Mouse (Mus musculus) kidney, postnatal 0 days (tissue): Measurements from ENCODE around the gene Nfkbid. TPM values are rescaled to one million over a fixed set of nuclear protein-coding genes. Genes with fewer than 3 reads are reported as not detected.

Experiments
- ATAC-seq: fragments of 200-750 bp; cut with Nextera tagmentation; replicated peaks from 2 replicates; pipeline ENCODE4 v1.8.0; 2017; ENCODE audit warnings: low read depth, moderate number of reproducible peaks, moderate TSS enrichment, moderate library complexity; ENCODE audit not compliant: low FRiP score
- DNase-seq: peaks from one replicate; pipeline ENCODE4 v3.0.0-alpha.2; 2016; ENCODE audit warnings: low spot score
- H3K27ac ChIP-seq: fragments of 300-500 bp; sonication (generic); 2 replicates; pipeline ENCODE4 v1.5.1; 2014; ENCODE audit warnings: mild to moderate bottlenecking
- H3K27me3 ChIP-seq: fragments of 300-500 bp; sonication (generic); 2 replicates; pipeline ENCODE4 v1.6.1; 2014; ENCODE audit warnings: low read length, mixed read lengths; ENCODE audit not compliant: insufficient read depth
- H3K36me3 ChIP-seq: fragments of 300-500 bp; sonication (generic); 2 replicates; pipeline ENCODE4 v1.6.1; 2014; ENCODE audit warnings: low read length, mixed read lengths; ENCODE audit not compliant: insufficient read depth
- H3K4me1 ChIP-seq: fragments of 300-500 bp; sonication (generic); replicated peaks from 2 replicates; pipeline ENCODE4 v1.6.1; 2014; ENCODE audit warnings: antibody characterized with exemption, low read length, mixed read lengths; ENCODE audit not compliant: insufficient read depth
- H3K4me2 ChIP-seq: fragments of 300-500 bp; sonication (generic); 2 replicates; pipeline ENCODE4 v1.6.1; 2014; ENCODE audit warnings: mild to moderate bottlenecking, low read length, moderate library complexity, mixed read lengths
- H3K4me3 ChIP-seq: fragments of 300-500 bp; sonication (generic); replicated peaks from 2 replicates; pipeline ENCODE4 v1.5.1; 2014; ENCODE audit warnings: low read depth, low read length
- H3K9ac ChIP-seq: fragments of 300-500 bp; sonication (generic); 2 replicates; pipeline ENCODE4 v1.6.1; 2014; ENCODE audit warnings: low read depth, low read length
- H3K9me3 ChIP-seq: fragments of 300-500 bp; sonication (generic); replicated peaks from 2 replicates; pipeline ENCODE4 v1.6.1; 2016; ENCODE audit warnings: low read length, inconsistent platforms, mixed read lengths
- CTCF ChIP-seq: IDR thresholded peaks from 2 replicates; pipeline ENCODE4 v1.5.1; 2016; ENCODE audit warnings: antibody characterized with exemption, low read depth, mild to moderate bottlenecking, moderate library complexity
- WGBS: fragments of 180-500 bp; shearing (Covaris S2); extraction: QIAGEN DNeasy Blood & Tissue Kit; methylation state at CpG from one replicate; pipeline ENCODE4 v1.1.7; 2014; 5-methylcytosine and 5-hydroxymethylcytosine counted together
- polyA plus RNA-seq: library from polyadenylated mRNA; unstranded; fragments of >200 nt; fragmentation: Nextera tagmentation; extraction: Ambion mirVana; gene quantifications from 2 replicates; pipeline ENCODE4 v1.2.1, GENCODE M21; 2015

Nfkbid gene
- polyA plus RNA-seq, 1 experiment from 2014 or later: 1.1 TPM

DNA sequence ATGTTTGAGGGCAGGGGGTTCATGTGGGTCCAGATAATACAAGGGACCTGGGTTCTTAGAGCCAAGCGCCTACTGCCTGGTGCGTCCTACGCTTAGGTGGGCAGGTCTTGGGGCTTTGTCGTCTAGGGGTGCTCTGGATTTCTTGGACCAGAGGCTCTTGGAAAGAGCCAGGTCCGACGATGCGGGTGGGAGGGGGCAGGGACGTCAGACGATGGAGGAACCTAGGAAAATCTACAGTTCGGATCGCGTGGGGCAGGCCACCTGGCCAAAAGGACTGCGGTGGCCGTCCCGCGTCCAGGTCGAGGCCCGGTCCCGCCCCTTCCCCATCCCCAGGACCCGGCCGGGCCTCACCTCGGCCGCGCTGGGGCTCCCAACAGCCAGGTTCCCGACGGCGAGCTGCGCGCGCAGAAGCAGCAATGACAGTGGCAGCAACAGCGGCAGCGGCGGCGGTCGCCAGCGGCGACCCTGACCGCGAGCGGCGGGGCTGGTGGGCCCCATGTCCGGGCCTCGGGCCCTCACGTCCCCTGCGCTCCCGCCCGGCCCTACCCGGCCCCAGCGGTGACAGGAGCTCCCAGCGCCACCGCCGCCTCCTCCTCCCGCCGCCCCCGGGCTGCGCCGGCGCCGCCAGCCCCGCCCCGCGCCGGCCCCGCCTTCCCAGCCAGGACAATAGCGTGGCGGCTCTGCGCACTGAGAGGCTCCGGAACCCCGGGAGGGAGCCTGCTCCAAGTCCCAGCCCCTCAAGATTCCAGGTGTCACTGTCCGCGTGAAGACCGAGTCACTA lies 23.6 kb downstream of the Nfkbid start, which contains the start of gene Aplp1:
Gene Aplp1, minus strand, starts transcription at position 565 of the 781 bp plus-strand sequence.
- Histone ChIP-seq H3K27me3 (no peaks in the 10 kb centered on the region), H3K9me3 (no peaks in the 10 kb centered on the region), H3K4me3 (peak within 1 kb of the TSS; percentile 53), H3K9ac (peak within 1 kb of the TSS; percentile 59), H3K4me1 (peaks cover 10% of the 10 kb centered on the region), H3K27ac (no peak within 1 kb of the TSS), H3K4me2 (peak within 1 kb of the TSS; percentile 93), H3K36me3 (no peaks in the 10 kb centered on the region)
- no peak for TF ChIP-seq CTCF
- peak; percentile 44 for DNase-seq
- under 1% methylated on average over 57 of the region's 72 CpGs for WGBS
- ATAC-seq: peak; percentile 62

DNA sequence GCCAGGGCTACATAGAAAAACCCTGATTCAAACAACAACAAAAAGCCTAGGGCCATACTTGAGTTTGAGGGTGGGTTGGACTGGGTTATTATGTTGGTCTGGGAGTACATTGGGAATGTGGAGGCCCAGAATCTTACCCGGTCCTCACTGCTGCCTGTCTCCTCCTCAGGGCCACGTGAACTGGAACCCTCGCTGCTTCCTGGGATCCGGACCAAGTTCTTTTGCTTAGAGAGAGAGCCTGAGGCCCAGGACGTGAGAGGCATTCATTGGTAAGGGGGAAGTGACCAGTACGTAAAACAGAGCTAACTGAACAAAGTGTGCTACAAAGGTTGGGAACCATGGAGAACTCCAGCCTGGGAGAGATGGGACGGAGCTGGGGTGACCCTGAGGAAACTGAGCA lies 28.7 kb downstream of the Nfkbid start:
- H3K4me3 ChIP-seq: no peak overlapping the region
- H3K9ac ChIP-seq: no peak overlapping the region
- no peaks in the 10 kb centered on the region for H3K9me3 ChIP-seq
- no peak for TF ChIP-seq CTCF
- peaks cover 5% of the 10 kb centered on the region; the same call in 1 of the 2 replicates for H3K4me1 ChIP-seq
- no peak overlapping the region for H3K4me2 ChIP-seq
- no peak for DNase-seq
- no peaks in the 10 kb centered on the region for H3K36me3 ChIP-seq
- no peak overlapping the region for H3K27ac ChIP-seq
- 77% methylated on average over 7 of the region's 7 CpGs for WGBS
- peaks cover 20% of the 10 kb centered on the region for H3K27me3 ChIP-seq
- no peak for ATAC-seq

DNA sequence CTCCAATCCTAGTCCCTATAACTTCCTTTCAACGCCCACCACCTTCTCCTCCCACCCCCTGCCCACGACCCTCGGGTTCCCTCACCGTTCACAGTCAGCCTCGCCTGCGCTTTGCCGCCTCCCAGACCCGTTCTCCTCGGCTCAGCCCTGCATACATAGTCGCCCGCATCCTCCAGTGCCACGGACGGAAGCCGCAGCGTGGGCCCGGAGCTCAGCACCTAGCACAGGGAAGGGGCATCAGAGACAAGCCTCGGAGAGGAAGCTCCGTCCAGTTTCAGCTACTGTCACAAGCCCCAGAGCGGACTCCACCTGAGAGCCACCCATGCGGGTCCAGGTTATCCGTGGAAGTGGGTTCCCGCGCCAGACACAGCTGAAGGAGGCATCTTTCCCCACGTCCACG lies 31.8 kb downstream of the Nfkbid start:
- H3K4me2 ChIP-seq: peak overlapping the region; percentile 40; the same call in 1 of the 2 replicates
- peaks cover 8% of the 10 kb centered on the region for H3K4me1 ChIP-seq
- H3K9ac ChIP-seq: no peak overlapping the region
- H3K4me3 ChIP-seq: no peak overlapping the region
- ATAC-seq (no peak), DNase-seq (no peak)
- H3K27ac ChIP-seq: no peak overlapping the region
- 11% methylated on average over 25 of the region's 25 CpGs for WGBS
- peaks cover 50% of the 10 kb centered on the region for H3K27me3 ChIP-seq
- H3K36me3 ChIP-seq: no peaks in the 10 kb centered on the region
- no peak for TF ChIP-seq CTCF
- no peaks in the 10 kb centered on the region for H3K9me3 ChIP-seq

DNA sequence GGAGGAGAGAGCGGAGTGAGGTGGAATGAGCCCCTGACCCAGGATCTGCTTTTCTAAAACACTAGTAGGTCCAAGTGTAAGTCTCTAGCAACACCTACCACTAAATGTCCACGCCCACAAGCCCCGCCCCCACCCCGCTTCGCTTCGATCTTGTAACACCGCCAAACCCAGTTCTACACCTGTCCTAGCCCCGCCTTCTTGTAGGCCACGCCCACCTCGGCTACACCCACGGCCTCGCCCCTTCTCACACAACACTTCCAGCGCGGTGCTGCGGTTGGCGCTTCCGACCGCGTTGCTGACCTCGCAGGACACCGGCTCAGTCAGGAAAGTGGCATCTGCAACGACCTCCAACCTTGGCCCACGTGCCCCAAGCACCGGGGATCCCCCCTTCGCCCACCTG lies 32.2 kb downstream of the Nfkbid start:
- 2% methylated on average over 25 of the region's 25 CpGs for WGBS
- Histone ChIP-seq H3K9ac (no peak overlapping the region), H3K4me3 (0 out of 2 replicates have a peak overlapping the region, but pooled peaks have one; percentile 5), H3K36me3 (no peaks in the 10 kb centered on the region), H3K27ac (no peak overlapping the region), H3K4me2 (peak overlapping the region; percentile 40), H3K9me3 (no peaks in the 10 kb centered on the region), H3K27me3 (peaks cover 50% of the 10 kb centered on the region), H3K4me1 (peaks cover 8% of the 10 kb centered on the region)
- TF ChIP-seq CTCF: no peak
- ATAC-seq (peak; percentile 68; the same call in 1 of the 2 replicates), DNase-seq (no peak)

DNA sequence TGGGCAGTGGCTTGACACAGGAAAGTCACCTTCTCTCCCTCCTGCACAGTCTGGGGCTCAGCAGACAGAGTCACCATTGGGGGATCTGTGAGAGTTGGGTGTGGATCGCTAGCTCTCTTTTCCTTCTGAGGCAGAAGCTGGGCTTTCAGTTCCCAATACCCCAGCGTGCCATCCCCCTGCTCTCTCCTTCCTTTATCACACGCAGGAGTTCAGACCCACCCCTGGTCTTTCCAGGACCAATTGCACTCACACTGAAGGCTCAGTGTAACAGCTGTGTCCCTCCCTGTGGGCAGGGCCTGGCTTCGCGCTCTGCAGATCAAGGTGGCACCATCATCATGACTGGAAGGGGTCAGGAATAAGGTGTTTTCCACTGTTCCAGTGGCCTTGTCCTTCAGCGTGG lies 32.7 kb downstream of the Nfkbid start:
- Histone ChIP-seq H3K9me3 (no peaks in the 10 kb centered on the region), H3K27me3 (peaks cover 50% of the 10 kb centered on the region), H3K4me3 (no peak overlapping the region), H3K4me2 (peak overlapping the region; percentile 40; the same call in 1 of the 2 replicates), H3K4me1 (peaks cover 8% of the 10 kb centered on the region), H3K9ac (no peak overlapping the region), H3K36me3 (no peaks in the 10 kb centered on the region), H3K27ac (no peak overlapping the region)
- 9% methylated on average over 6 of the region's 6 CpGs for WGBS
- no peak for TF ChIP-seq CTCF
- 0 out of 2 replicates have a peak, but pooled peaks have one; percentile 18 for ATAC-seq
- DNase-seq: no peak

DNA sequence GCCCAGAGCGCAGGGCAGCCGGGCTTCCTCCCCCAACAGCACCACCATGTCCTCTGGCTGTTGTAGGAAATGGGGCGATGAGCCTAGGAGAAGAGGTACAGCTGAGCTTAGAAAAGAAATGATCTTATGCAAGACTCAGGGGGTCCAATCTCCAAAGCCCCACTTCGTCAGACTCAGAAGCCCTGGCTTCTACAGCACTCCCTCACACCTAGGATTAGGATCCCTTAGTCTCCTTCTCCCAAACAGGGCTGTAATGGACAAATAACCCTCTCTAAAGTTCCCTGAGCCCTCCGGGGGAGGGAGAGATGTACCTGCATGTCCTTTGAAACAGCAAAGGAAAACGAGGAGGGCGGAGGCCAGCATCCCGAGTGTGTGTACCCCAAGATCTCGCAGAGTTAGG lies 35.0 kb downstream of the Nfkbid start:
- H3K27me3 ChIP-seq: peaks cover 55% of the 10 kb centered on the region
- TF ChIP-seq CTCF: no peak
- no peak overlapping the region for H3K27ac ChIP-seq
- H3K4me3 ChIP-seq: 0 out of 2 replicates have a peak overlapping the region, but pooled peaks have one; percentile 14
- ATAC-seq (no peak), DNase-seq (no peak)
- H3K36me3 ChIP-seq: no peaks in the 10 kb centered on the region
- H3K4me2 ChIP-seq: peak overlapping the region; percentile 39
- no peak overlapping the region for H3K9ac ChIP-seq
- WGBS: 1% methylated on average over 9 of the region's 9 CpGs
- peaks cover 8% of the 10 kb centered on the region for H3K4me1 ChIP-seq
- H3K9me3 ChIP-seq: no peaks in the 10 kb centered on the region
